In the genomic region with DNA sequence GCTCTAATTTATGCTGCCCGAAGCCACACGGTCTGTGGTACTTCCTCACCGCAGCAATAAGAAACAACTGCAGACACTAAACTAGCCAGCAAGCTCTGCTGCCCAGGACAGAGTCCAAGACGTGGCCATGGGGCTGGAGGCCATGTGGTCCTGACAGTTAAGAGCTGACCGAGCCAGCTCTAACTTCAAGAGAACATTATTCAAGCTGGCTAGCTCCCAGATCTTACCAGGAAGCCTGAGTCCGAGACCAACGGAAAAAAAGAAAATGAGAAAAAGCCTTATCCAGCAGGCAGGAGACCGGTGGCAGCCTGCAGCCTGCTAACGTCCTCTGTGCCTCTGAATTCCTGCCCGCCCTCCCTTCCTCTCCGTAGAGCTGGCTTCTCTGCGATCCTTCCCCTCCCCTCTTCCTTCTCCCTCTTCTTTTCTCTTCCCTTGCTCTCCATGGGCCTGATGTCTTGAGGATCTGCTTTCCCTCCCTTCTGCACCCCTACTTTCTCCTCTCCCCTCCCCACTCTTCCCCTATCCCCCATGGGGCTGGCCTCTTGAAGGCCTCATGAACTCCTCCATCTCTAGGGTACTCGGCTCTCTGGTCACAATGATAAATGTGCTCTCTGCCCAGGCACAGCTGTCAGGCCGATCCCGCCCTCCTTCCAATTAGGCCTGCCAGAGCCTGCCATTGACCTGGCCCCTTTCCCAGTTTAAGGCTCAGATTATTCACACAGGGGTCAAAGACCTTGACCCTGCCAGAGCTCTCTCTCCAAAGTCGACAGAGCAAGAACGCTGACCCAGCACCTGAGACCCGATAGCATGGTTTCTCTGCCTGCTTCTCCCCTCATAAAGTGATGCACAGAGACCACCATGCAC, we compare ENCODE assay signal across 9 mouse cellular contexts. TPM values are rescaled to one million over a fixed set of nuclear protein-coding genes. Genes with fewer than 3 reads are reported as not detected.
DNase-seq lines count a peak whose midpoint lies in the region; ATAC-seq lines count a peak whose summit lies in the region.
"Had no signal": no experiment of that assay in that cellular context is flagged by ENCODE, and none has a peak within 500 bp of the region (broad histone marks: within the 10 kb centered on the region; RNA-seq: fewer than 3 reads in every experiment).

No protein-coding gene starts in this region.

- H3K9me3 ChIP-seq in heart, embryonic 11.5 days (replicated peaks; ENCODE audit: control insufficient read depth, low read length): no peaks in the 10 kb centered on the region
- 0 out of 2 replicates have a peak, but pooled peaks cover 3% of the 10 kb centered on the region for H3K9me3 ChIP-seq in forebrain, embryonic 14.5 days (replicated peaks; ENCODE audit: control insufficient read depth, low read length)

- no peak overlapping the region for H3K4me2 ChIP-seq in heart, embryonic 11.5 days
- H3K4me2 ChIP-seq in forebrain, embryonic 14.5 days (ENCODE audit: low read length): no peak overlapping the region

- H3K27me3 ChIP-seq in heart, embryonic 11.5 days (ENCODE audit: control insufficient read depth, insufficient read depth, low read length): no peaks in the 10 kb centered on the region
- H3K27me3 ChIP-seq in forebrain, embryonic 14.5 days (replicated peaks; ENCODE audit: control insufficient read depth, insufficient read depth, low read length): no peaks in the 10 kb centered on the region

- H3K4me1 ChIP-seq in heart, embryonic 11.5 days (ENCODE audit: control insufficient read depth, insufficient read depth, low read length): 0 out of 2 replicates have a peak, but pooled peaks cover 3% of the 10 kb centered on the region
- no peaks in the 10 kb centered on the region for H3K4me1 ChIP-seq in forebrain, embryonic 14.5 days (ENCODE audit: control insufficient read depth, insufficient read depth, low read length)

- no peak overlapping the region for H3K9ac ChIP-seq in heart, embryonic 11.5 days (ENCODE audit: low read depth, low read length)
- H3K9ac ChIP-seq in forebrain, embryonic 14.5 days (ENCODE audit: low read length): no peak overlapping the region

- H3K27ac ChIP-seq in heart, embryonic 11.5 days (ENCODE audit: low read depth, low read length): no peak overlapping the region
- no peak overlapping the region for H3K27ac ChIP-seq in forebrain, embryonic 14.5 days (ENCODE audit: low read depth, low read length)
- H3K27ac ChIP-seq: macrophage had no signal

- no peak for ATAC-seq in heart, embryonic 11.5 days (replicated peaks; ENCODE audit: insufficient number of reproducible peaks, low FRiP score, low TSS enrichment)
- ATAC-seq in erythroid progenitor cell, adult 5-6 weeks (replicated peaks; ENCODE audit: low FRiP score, poor library complexity, severe bottlenecking): no peak
- no peak for ATAC-seq in forebrain, embryonic 14.5 days

- H3K36me3 ChIP-seq in heart, embryonic 11.5 days (ENCODE audit: control insufficient read depth, insufficient read depth, low read length): no peaks in the 10 kb centered on the region
- H3K36me3 ChIP-seq in forebrain, embryonic 14.5 days (ENCODE audit: control insufficient read depth, insufficient read depth, low read length): no peaks in the 10 kb centered on the region

- DNase-seq in heart, adult 11 months: peak; percentile 92
- DNase-seq in NIH3T3 (ENCODE audit: low read depth): peak; percentile 26
- DNase-seq in gastrocnemius, postnatal 10 days: peak; percentile 32
- peak; percentile 75 to 91 for DNase-seq in kidney, postnatal 25 days
- no peak for DNase-seq in testis, postnatal 10 days (ENCODE audit: low spot score)
- DNase-seq in forebrain, embryonic 14.5 days (ENCODE audit: low spot score): no peak

- H3K4me3 ChIP-seq in heart, embryonic 11.5 days (ENCODE audit: low read depth, low read length): no peak overlapping the region
- no peak overlapping the region for H3K4me3 ChIP-seq in forebrain, embryonic 14.5 days (ENCODE audit: low read depth, low read length)

- WGBS in heart, embryonic 11.5 days (ENCODE audit: insufficient replicate concordance): 38% methylated on average over 18 of the region's 18 CpGs
- WGBS in forebrain, embryonic 14.5 days: 63% methylated on average over 18 of the region's 18 CpGs

RNA-seq across cellular contexts. Expression of gene Castor2, which starts 18.6 kb away (rescaled TPM):
- 5.7 and 8.0 TPM in 2 replicates for polyA plus RNA-seq in heart, embryonic 11.5 days (2014; fragmentation: Nextera tagmentation; extraction: Ambion mirVana)
- total RNA-seq in gastrocnemius, postnatal 10 days (2021): 10 to 100 TPM; 63.2 to 63.5 TPM
- total RNA-seq in erythroid progenitor cell, adult 5-6 weeks (2015; ENCODE audit: low replicate concordance): 12.3 TPM in 1 of 2 replicates, not detected in the other
- total RNA-seq in erythroid progenitor cell, adult 5-6 weeks (2017; ENCODE audit: low replicate concordance): 0.39 and 0.45 TPM in 2 replicates
- polyA plus RNA-seq in forebrain, embryonic 14.5 days (2014; fragmentation: Nextera tagmentation; extraction: Ambion mirVana): 21.9 and 23.1 TPM in 2 replicates

Comparison
In these comparisons a context has a peak if more than half of its experiments do, and no peak if none do; other contexts are left out.
1. DNase-seq: peak in heart, adult 11 months (single experiment), NIH3T3 (single experiment), gastrocnemius, postnatal 10 days (single experiment) and kidney, postnatal 25 days (2 of 2); none in testis, postnatal 10 days (single experiment) and forebrain, embryonic 14.5 days (single experiment).
2. RNA of gene Castor2, which starts 18.6 kb away (total RNA-seq): 63.2 to 63.5 TPM in gastrocnemius, postnatal 10 days; 0.39 to 12.3 TPM in erythroid progenitor cell, adult 5-6 weeks; every median in the first group is over 4 times any median in the second.